Mouse (Mus musculus): ENCODE measurements at regions not wholly inside any gene's neighbourhood (a gene's known extent, or its start where the extent isn't known, plus 50 kb on each side); places are given as distances from the start of the nearest gene placed in this dataset.
A peak's percentile ranks its signal among the peaks of the same experiment; 100 is the strongest.

GRCm38 (mm10) chr11:90109681-90110111 is 77.8 kb upstream of the Gm45716 start:
- Histone ChIP-seq H3K9ac (replicated peaks; ENCODE audit: low read depth, low read length) (no peak overlapping the region), H3K4me1 (ENCODE audit: control insufficient read depth, insufficient read depth, low read length) (no peaks in the 10 kb centered on the region), H3K4me3 (ENCODE audit: low read depth, low read length) (no peak overlapping the region), H3K36me3 (ENCODE audit: control insufficient read depth, insufficient read depth, low read length) (no peaks in the 10 kb centered on the region), H3K9me3 (ENCODE audit: control insufficient read depth, low read depth, low read length) (no peaks in the 10 kb centered on the region), H3K4me2 (replicated peaks; ENCODE audit: low read depth, low read length) (no peak overlapping the region), H3K27me3 (ENCODE audit: control insufficient read depth, insufficient read depth, low read length) (no peaks in the 10 kb centered on the region), H3K27ac (ENCODE audit: low read length) (no peak overlapping the region)
- no peak for ATAC-seq (ENCODE audit: insufficient number of reproducible peaks, insufficient read depth, low FRiP score, low read depth)
- WGBS: 57% methylated on average over 2 of the region's 2 CpGs

GRCm38 (mm10) chr11:90110170-90110569 is 77.3 kb upstream of the Gm45716 start:
- H3K4me3 ChIP-seq (ENCODE audit: low read depth, low read length): no peak overlapping the region
- WGBS: 80% methylated on average over 3 of the region's 3 CpGs
- no peaks in the 10 kb centered on the region for H3K9me3 ChIP-seq (ENCODE audit: control insufficient read depth, low read depth, low read length)
- H3K4me2 ChIP-seq (replicated peaks; ENCODE audit: low read depth, low read length): no peak overlapping the region
- H3K27me3 ChIP-seq (ENCODE audit: control insufficient read depth, insufficient read depth, low read length): no peaks in the 10 kb centered on the region
- no peak overlapping the region for H3K27ac ChIP-seq (ENCODE audit: low read length)
- no peaks in the 10 kb centered on the region for H3K4me1 ChIP-seq (ENCODE audit: control insufficient read depth, insufficient read depth, low read length)
- H3K9ac ChIP-seq (replicated peaks; ENCODE audit: low read depth, low read length): no peak overlapping the region
- no peak for ATAC-seq (ENCODE audit: insufficient number of reproducible peaks, insufficient read depth, low FRiP score, low read depth)
- no peaks in the 10 kb centered on the region for H3K36me3 ChIP-seq (ENCODE audit: control insufficient read depth, insufficient read depth, low read length)

- Histone ChIP-seq H3K4me3 (ENCODE audit: low read depth, low read length) (no peak overlapping the region), H3K9ac (replicated peaks; ENCODE audit: low read depth, low read length) (no peak overlapping the region), H3K27me3 (ENCODE audit: control insufficient read depth, insufficient read depth, low read length) (no peaks in the 10 kb centered on the region), H3K4me2 (replicated peaks; ENCODE audit: low read depth, low read length) (no peak overlapping the region), H3K9me3 (ENCODE audit: control insufficient read depth, low read depth, low read length) (no peaks in the 10 kb centered on the region), H3K4me1 (ENCODE audit: control insufficient read depth, insufficient read depth, low read length) (no peaks in the 10 kb centered on the region), H3K27ac (ENCODE audit: low read length) (no peak overlapping the region), H3K36me3 (ENCODE audit: control insufficient read depth, insufficient read depth, low read length) (no peaks in the 10 kb centered on the region)
- ATAC-seq (ENCODE audit: insufficient number of reproducible peaks, insufficient read depth, low FRiP score, low read depth): no peak
- WGBS: 84% methylated on average over 7 of the region's 7 CpGs
These were observed 75.3 kb upstream of the Gm45716 start for GRCm38 (mm10) chr11:90112174-90112573.

GRCm38 (mm10) chr11:90116676-90117663 is 70.5 kb upstream of the Gm45716 start:
- H3K36me3 ChIP-seq (ENCODE audit: control insufficient read depth, insufficient read depth, low read length): no peaks in the 10 kb centered on the region
- WGBS: 33% methylated on average over 20 of the region's 20 CpGs
- H3K27ac ChIP-seq (ENCODE audit: low read length): peak overlapping the region; percentile 81
- no peak overlapping the region for H3K4me3 ChIP-seq (ENCODE audit: low read depth, low read length)
- H3K27me3 ChIP-seq (ENCODE audit: control insufficient read depth, insufficient read depth, low read length): no peaks in the 10 kb centered on the region
- no peak overlapping the region for H3K9ac ChIP-seq (replicated peaks; ENCODE audit: low read depth, low read length)
- H3K9me3 ChIP-seq (ENCODE audit: control insufficient read depth, low read depth, low read length): no peaks in the 10 kb centered on the region
- no peaks in the 10 kb centered on the region; the same call in 1 of the 2 replicates for H3K4me1 ChIP-seq (ENCODE audit: control insufficient read depth, insufficient read depth, low read length)
- H3K4me2 ChIP-seq (replicated peaks; ENCODE audit: low read depth, low read length): no peak overlapping the region; the same call in 1 of the 2 replicates
- no peak; the same call in 1 of the 2 replicates for ATAC-seq (ENCODE audit: insufficient number of reproducible peaks, insufficient read depth, low FRiP score, low read depth)

- peak; percentile 34; the same call in 1 of the 2 replicates for ATAC-seq (ENCODE audit: insufficient number of reproducible peaks, insufficient read depth, low FRiP score, low read depth)
- H3K4me1 ChIP-seq (ENCODE audit: control insufficient read depth, insufficient read depth, low read length): no peaks in the 10 kb centered on the region; the same call in 1 of the 2 replicates
- H3K9me3 ChIP-seq (ENCODE audit: control insufficient read depth, low read depth, low read length): no peaks in the 10 kb centered on the region
- no peak overlapping the region for H3K4me3 ChIP-seq (ENCODE audit: low read depth, low read length)
- H3K9ac ChIP-seq (replicated peaks; ENCODE audit: low read depth, low read length): no peak overlapping the region
- no peaks in the 10 kb centered on the region for H3K36me3 ChIP-seq (ENCODE audit: control insufficient read depth, insufficient read depth, low read length)
- 36% methylated on average over 5 of the region's 5 CpGs for WGBS
- peak overlapping the region; percentile 81 for H3K27ac ChIP-seq (ENCODE audit: low read length)
- H3K4me2 ChIP-seq (replicated peaks; ENCODE audit: low read depth, low read length): no peak overlapping the region
- H3K27me3 ChIP-seq (ENCODE audit: control insufficient read depth, insufficient read depth, low read length): no peaks in the 10 kb centered on the region
These were observed 69.7 kb upstream of the Gm45716 start for GRCm38 (mm10) chr11:90117664-90118295.

GRCm38 (mm10) chr11:90121902-90122301 is 65.6 kb upstream of the Gm45716 start:
- Histone ChIP-seq H3K27me3 (ENCODE audit: control insufficient read depth, insufficient read depth, low read length) (no peaks in the 10 kb centered on the region), H3K27ac (ENCODE audit: low read length) (peak overlapping the region; percentile 6; the same call in 1 of the 2 replicates), H3K36me3 (ENCODE audit: control insufficient read depth, insufficient read depth, low read length) (no peaks in the 10 kb centered on the region), H3K4me2 (replicated peaks; ENCODE audit: low read depth, low read length) (no peak overlapping the region), H3K4me3 (ENCODE audit: low read depth, low read length) (no peak overlapping the region), H3K9ac (replicated peaks; ENCODE audit: low read depth, low read length) (no peak overlapping the region), H3K9me3 (ENCODE audit: control insufficient read depth, low read depth, low read length) (no peaks in the 10 kb centered on the region), H3K4me1 (ENCODE audit: control insufficient read depth, insufficient read depth, low read length) (no peaks in the 10 kb centered on the region; the same call in 1 of the 2 replicates)
- 25% methylated on average over 3 of the region's 3 CpGs for WGBS
- peak; percentile 50; the same call in 1 of the 2 replicates for ATAC-seq (ENCODE audit: insufficient number of reproducible peaks, insufficient read depth, low FRiP score, low read depth)

GRCm38 (mm10) chr11:90122709-90123108 is 64.8 kb upstream of the Gm45716 start:
- Histone ChIP-seq H3K4me3 (ENCODE audit: low read depth, low read length) (no peak overlapping the region), H3K27ac (ENCODE audit: low read length) (peak overlapping the region; percentile 57; the same call in 1 of the 2 replicates), H3K4me2 (replicated peaks; ENCODE audit: low read depth, low read length) (no peak overlapping the region), H3K9me3 (ENCODE audit: control insufficient read depth, low read depth, low read length) (no peaks in the 10 kb centered on the region), H3K36me3 (ENCODE audit: control insufficient read depth, insufficient read depth, low read length) (no peaks in the 10 kb centered on the region), H3K27me3 (ENCODE audit: control insufficient read depth, insufficient read depth, low read length) (no peaks in the 10 kb centered on the region), H3K4me1 (ENCODE audit: control insufficient read depth, insufficient read depth, low read length) (no peaks in the 10 kb centered on the region; the same call in 1 of the 2 replicates), H3K9ac (replicated peaks; ENCODE audit: low read depth, low read length) (no peak overlapping the region)
- ATAC-seq (ENCODE audit: insufficient number of reproducible peaks, insufficient read depth, low FRiP score, low read depth): no peak
- WGBS: 55% methylated on average over 3 of the region's 3 CpGs

- H3K36me3 ChIP-seq (ENCODE audit: control insufficient read depth, insufficient read depth, low read length): no peaks in the 10 kb centered on the region
- no peak overlapping the region for H3K27ac ChIP-seq (ENCODE audit: low read length)
- no peak overlapping the region for H3K4me2 ChIP-seq (replicated peaks; ENCODE audit: low read depth, low read length)
- H3K4me3 ChIP-seq (ENCODE audit: low read depth, low read length): no peak overlapping the region
- H3K4me1 ChIP-seq (ENCODE audit: control insufficient read depth, insufficient read depth, low read length): no peaks in the 10 kb centered on the region
- WGBS: 82% methylated on average over 5 of the region's 5 CpGs
- no peaks in the 10 kb centered on the region for H3K27me3 ChIP-seq (ENCODE audit: control insufficient read depth, insufficient read depth, low read length)
- no peak for ATAC-seq (ENCODE audit: insufficient number of reproducible peaks, insufficient read depth, low FRiP score, low read depth)
- no peaks in the 10 kb centered on the region for H3K9me3 ChIP-seq (ENCODE audit: control insufficient read depth, low read depth, low read length)
- no peak overlapping the region for H3K9ac ChIP-seq (replicated peaks; ENCODE audit: low read depth, low read length)
These were observed 63.6 kb upstream of the Gm45716 start for GRCm38 (mm10) chr11:90123851-90124250.

Measured in stomach, embryonic 14.5 days (tissue).